Mouse (Mus musculus): ENCODE measurements around the gene Fam102b. TPM values are rescaled to one million over a fixed set of nuclear protein-coding genes. Genes with fewer than 3 reads are reported as not detected.

Gene Fam102b
- total RNA-seq, 2 experiments from 2014 or later = 26.6 to 31.1 TPM

GRCm38 (mm10) chr3:109012595-109012994 lies 14.8 kb downstream of the Fam102b start:
- ATAC-seq (replicated peaks; ENCODE audit: poor library complexity) = no peak

- ATAC-seq (replicated peaks; ENCODE audit: poor library complexity) = peak; percentile 63
Measured at GRCm38 (mm10) chr3:109010489-109011260, 16.7 kb downstream of the Fam102b start.

- ATAC-seq (replicated peaks; ENCODE audit: poor library complexity) = peak; percentile 62
Measured at GRCm38 (mm10) chr3:109008180-109008579, 19.2 kb downstream of the Fam102b start.

GRCm38 (mm10) chr3:109005777-109006176 lies 21.6 kb downstream of the Fam102b start:
- ATAC-seq (replicated peaks; ENCODE audit: poor library complexity) = no peak

- no peak for ATAC-seq (replicated peaks; ENCODE audit: poor library complexity)
Measured at GRCm38 (mm10) chr3:108999173-108999572, 28.2 kb downstream of the Fam102b start.

GRCm38 (mm10) chr3:108997762-108998161 lies 29.6 kb downstream of the Fam102b start:
- peak; percentile 86 for ATAC-seq (replicated peaks; ENCODE audit: poor library complexity)

GRCm38 (mm10) chr3:108997284-108997683 lies 30.1 kb downstream of the Fam102b start:
- ATAC-seq (replicated peaks; ENCODE audit: poor library complexity) = peak; percentile 78

- ATAC-seq (replicated peaks; ENCODE audit: poor library complexity) = no peak
Measured at GRCm38 (mm10) chr3:108995379-108995778, 32.0 kb downstream of the Fam102b start.

- ATAC-seq (replicated peaks; ENCODE audit: poor library complexity) = peak; percentile 24
Measured at GRCm38 (mm10) chr3:108994477-108994876, 32.9 kb downstream of the Fam102b start.

GRCm38 (mm10) chr3:108989971-108990548 lies 37.3 kb downstream of the Fam102b start:
- peak; percentile 30; the same call in 1 of the 2 replicates for ATAC-seq (replicated peaks; ENCODE audit: poor library complexity)

- ATAC-seq (replicated peaks; ENCODE audit: poor library complexity) = no peak
Measured at GRCm38 (mm10) chr3:108987009-108987659, 40.3 kb downstream of the Fam102b start.

GRCm38 (mm10) chr3:108986534-108986933 lies 40.9 kb downstream of the Fam102b start:
- ATAC-seq (replicated peaks; ENCODE audit: poor library complexity) = no peak; the same call in 1 of the 2 replicates

- peak; percentile 82 for ATAC-seq (replicated peaks; ENCODE audit: poor library complexity)
Measured at GRCm38 (mm10) chr3:108983989-108984388, 43.4 kb downstream of the Fam102b start.

- peak; percentile 42 for ATAC-seq (replicated peaks; ENCODE audit: poor library complexity)
Measured at GRCm38 (mm10) chr3:108981946-108982345, 45.5 kb downstream of the Fam102b start.

GRCm38 (mm10) chr3:108977340-108978030 lies 49.9 kb downstream of the Fam102b start:
- peak; percentile 51; the same call in 1 of the 2 replicates for ATAC-seq (replicated peaks; ENCODE audit: poor library complexity)

GRCm38 (mm10) chr3:108974920-108975485 lies 52.4 kb downstream of the Fam102b start:
- ATAC-seq (replicated peaks; ENCODE audit: poor library complexity) = no peak

GRCm38 (mm10) chr3:108973980-108974660 lies 53.3 kb downstream of the Fam102b start:
- ATAC-seq (replicated peaks; ENCODE audit: poor library complexity) = peak; percentile 61

- 0 out of 2 replicates have a peak, but pooled peaks have one; percentile 16 for ATAC-seq (replicated peaks; ENCODE audit: poor library complexity)
Measured at GRCm38 (mm10) chr3:108966051-108966450, 61.4 kb downstream of the Fam102b start.

GRCm38 (mm10) chr3:108964361-108965044 lies 62.9 kb downstream of the Fam102b start:
- 0 out of 2 replicates have a peak, but pooled peaks have one; percentile 46 for ATAC-seq (replicated peaks; ENCODE audit: poor library complexity)

Data from megakaryocyte progenitor cell, adult 5-6 weeks (primary cell).